Mouse (Mus musculus): ENCODE data around the gene Them5.

Them5 gene

DNA sequence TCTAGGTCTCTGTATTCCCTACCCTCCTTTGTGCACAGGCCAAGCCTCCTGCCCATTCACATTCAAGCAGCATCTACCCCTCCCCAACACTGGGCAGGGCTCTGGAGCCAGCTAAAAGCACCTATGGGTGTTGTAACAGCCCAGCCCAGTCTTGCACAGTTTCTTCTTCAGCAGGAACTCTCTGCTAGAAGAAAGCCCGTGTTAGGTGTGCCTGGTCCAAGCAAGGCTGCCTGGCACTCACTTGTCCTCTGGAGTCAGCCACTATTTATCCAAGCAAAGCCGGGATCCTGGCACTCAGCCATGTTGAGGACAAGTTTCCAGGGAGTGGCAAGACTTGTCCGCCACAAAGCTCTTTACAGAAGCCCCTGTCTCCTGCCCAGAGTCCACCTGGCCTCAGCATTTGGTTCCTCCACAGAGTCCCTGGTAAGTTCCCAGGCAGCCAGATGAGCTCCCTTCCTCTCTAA lies at the start of gene Them5:
Them5 (plus strand) TSS at position 141 of the 464 bp plus-strand sequence.
- no peak for ATAC-seq (ENCODE audit: low TSS enrichment)

DNA sequence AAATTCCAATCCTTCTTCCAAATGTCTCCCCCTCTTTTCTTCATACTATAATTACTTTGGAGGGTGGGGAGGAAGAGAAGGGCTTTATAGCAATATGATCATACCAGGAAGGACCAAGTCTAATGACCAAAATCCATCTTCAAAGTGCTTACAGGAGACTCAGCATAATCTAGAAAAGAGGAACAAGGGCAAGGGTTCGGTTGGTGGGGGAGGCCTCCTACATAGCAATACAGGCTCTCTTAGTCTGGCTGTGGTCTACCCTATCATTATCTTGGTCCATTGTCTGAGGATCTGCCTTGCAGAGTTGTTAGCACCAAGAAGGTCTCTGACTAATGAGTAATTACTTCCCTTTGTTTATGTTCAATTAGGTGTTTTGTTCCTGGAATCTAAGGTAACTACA lies 36.4 kb upstream of the Them5 start:
- ATAC-seq (ENCODE audit: low TSS enrichment) = no peak

DNA sequence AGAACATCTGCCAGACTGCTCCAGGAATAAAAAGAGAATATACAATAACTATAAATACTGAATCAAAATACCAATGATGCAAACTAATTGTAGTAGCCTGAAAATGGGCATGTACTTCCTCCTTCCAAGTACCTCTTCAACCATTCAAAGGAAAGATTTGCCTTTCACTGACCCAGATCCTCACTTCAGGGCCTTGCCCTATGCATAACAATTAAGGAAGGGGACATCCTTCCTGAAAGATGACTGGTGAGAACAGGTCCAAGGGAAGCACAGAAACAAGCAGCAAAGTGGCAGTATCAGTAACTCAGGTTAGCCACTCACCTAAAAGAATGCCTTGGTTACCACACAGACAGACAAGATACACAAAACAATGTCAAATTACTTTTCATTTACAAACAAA lies 34.9 kb upstream of the Them5 start:
- ATAC-seq (ENCODE audit: low TSS enrichment) = no peak

DNA sequence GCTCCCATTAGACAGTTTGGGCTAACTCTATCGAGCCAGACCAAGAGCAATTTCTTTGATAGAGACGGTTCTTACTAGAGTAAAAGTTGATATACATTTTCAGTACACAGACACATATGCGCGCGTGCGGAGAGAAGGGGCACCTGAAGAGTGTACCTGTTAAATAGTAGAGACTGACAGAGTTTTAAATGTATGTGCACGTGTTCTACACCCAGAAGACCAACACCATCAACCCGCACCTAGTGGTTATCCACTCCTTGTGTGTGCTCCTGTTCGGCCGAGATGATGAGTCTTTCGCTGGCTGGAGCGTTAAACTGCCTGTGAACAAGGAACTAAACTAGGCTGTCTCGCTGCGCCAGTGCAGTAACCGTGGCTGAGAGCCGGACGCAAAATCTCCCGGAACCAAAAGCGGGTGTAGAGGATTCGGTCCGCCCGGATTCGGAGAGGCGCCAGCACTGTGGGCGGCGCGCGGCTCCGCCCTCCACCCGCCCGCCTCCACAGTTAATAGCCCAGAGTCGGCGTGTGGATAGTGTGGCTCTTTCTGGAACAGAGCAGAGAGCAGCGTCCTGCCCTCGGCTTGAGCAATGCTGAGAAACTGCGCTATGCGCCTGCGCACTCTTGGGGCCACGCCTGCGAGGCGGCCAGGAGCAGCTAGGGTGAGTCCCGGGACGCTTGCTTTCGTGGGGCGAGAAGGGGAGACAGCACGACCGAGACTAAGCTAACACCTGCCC lies 32.1 kb upstream of the Them5 start, which contains the start of gene Them4:
Them4 (plus strand) TSS at position 457 of the 731 bp plus-strand sequence.
- peak; percentile 97 for ATAC-seq (ENCODE audit: low TSS enrichment)

DNA sequence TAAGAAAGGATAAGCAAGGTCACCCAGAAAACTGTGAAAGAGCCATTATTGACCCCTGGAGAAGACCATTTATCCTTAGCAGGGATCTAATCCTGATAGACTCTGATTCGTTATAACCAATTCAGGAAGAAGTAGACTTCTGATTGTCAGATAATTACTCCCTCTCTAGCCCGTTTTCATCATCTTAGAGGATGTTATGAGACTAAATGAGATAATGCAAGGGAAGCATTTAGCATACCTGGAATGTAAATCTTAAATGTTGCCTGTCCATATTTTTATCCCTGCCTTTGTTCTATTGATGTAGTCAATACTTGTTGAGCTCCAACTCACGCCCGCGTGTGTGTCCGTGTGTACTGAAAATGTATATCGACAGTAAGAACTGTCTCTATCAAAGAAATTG lies 31.4 kb upstream of the Them5 start:
- ATAC-seq (ENCODE audit: low TSS enrichment) = peak; percentile 6; the same call in 1 of the 2 replicates

DNA sequence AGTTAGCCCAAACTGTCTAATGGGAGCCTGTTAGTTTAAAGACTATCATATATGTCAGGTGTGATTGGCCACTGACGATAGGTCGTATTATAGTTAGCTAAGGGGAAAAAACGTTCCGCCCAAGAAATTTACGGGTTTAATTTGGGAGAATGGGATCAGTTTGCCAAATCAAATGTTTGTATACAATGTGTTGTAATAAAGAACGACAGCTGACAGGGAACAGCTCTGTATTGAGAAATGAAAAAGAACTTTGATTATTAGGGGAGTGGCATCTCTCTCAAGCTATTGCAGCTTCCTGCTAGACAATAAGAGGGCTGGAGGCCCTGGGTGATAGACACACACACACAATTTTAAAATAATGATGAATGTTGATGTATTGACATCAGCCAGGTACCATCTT lies 31.0 kb upstream of the Them5 start:
- ATAC-seq (ENCODE audit: low TSS enrichment) = no peak

DNA sequence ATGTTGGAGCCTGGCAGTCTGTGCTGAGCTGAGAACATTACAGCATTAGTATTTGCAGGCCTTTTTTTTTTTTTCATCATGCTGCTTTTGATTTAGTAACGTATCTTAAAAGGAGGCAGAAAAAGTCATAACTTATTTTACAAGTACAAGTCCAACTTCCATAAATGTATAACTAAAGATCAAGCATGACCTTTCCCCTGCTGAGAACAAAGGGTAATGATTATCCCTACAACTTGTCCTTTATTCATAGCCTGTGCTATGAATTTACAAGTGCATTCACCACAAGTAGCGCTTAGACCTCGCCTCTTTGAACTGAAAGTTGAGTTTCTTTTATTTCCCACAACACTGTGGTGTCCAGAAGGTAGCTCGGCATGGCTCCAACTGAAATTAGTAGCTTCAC lies 30.5 kb upstream of the Them5 start:
- no peak for ATAC-seq (ENCODE audit: low TSS enrichment)

DNA sequence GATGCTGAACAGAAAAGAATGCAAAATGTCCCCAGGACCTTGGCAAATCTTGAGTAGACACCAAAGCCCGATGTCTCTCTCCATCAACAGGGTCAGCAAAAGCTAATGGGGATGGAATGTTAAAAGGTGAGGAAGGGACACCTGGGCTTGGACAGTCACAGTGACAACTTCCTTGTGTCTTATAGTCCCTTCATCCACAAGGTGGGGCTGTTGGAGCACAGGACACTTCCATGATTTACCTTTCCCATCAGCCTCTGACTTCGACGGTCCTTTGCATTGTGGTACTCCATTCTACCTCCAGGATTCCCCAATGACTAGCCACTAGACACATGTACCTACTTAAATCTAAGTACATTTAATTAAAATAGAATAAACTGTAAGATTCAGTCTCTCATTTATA lies 13.2 kb upstream of the Them5 start:
- ATAC-seq (ENCODE audit: low TSS enrichment) = no peak

DNA sequence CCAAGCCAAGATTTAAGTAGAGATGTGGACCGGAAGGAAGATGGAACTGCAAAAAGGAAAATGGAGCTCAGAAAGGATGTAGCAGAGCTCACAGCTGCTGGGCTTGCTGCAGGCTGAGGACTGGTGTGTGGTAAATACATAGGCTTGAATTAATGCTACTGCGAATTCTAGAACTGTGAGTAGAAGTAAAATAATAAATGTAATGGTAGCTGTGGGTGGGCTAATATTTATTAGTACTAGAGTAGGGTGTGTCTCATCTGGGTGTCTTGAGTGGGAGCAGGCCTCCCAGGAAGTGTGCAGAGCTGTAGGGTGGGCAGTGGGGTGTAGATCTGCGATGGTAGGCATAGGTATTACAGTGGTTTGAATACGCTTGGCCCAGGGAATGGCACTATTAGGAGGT lies 7.5 kb upstream of the Them5 start:
- no peak; the same call in 1 of the 2 replicates for ATAC-seq (ENCODE audit: low TSS enrichment)

DNA sequence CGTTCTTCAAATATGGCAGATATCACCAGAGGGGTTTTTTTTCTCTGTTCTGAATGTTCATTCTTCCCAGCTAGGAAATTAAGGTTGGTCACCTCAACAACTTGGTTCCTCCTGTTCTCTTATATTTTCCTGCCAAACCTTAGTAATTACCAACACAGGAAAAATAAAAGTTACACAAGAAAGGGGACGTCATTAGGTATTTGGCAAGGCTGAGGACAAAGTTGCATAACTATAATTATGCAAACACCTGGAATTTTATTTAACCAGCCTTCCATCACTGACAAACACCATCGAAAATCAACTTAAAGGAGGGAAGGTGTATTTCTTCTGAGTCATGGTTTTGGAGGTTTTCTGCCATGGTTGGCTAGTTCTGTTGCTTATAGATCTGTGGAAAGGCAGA lies 3.4 kb upstream of the Them5 start:
- no peak for ATAC-seq (ENCODE audit: low TSS enrichment)

DNA sequence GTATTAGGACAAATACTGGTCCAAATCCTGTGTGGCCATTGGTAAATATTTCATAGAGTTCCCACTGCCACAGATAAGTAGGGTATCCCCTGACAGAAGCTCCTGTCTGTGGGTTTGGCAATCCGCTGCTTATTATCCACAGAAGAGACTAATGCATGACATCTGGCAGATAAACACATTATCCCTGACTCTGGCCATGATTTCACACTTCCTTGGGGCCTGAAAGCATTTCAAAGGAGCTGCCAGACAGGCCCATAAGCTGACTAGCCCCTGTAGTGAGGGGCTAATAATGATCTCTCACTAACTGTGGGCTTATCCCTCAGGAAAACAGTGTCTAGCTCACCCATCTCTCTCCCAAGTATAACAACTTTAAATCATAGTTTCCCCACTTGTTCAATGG lies 653 bp downstream of the Them5 start:
- ATAC-seq (ENCODE audit: low TSS enrichment) = no peak

DNA sequence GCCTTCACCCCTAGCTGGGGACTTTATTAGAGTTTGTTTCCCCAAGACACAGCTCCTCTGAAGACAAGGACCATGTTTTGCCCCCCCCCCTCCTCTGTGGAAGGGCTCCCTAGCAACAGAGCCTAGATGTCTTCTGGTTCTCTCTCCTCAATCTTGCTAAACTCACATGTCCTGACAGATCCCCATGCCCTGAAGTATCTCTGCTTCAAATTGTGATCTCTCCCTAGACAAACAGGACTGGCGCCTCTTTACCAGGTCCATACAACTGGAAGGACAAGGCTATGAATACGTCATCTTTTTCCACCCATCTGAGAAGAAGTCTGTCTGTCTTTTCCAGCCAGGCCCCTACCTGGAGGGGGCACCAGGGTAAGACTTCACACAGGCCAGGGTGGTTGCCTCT lies 2.3 kb downstream of the Them5 start:
- no peak for ATAC-seq (ENCODE audit: low TSS enrichment)

DNA sequence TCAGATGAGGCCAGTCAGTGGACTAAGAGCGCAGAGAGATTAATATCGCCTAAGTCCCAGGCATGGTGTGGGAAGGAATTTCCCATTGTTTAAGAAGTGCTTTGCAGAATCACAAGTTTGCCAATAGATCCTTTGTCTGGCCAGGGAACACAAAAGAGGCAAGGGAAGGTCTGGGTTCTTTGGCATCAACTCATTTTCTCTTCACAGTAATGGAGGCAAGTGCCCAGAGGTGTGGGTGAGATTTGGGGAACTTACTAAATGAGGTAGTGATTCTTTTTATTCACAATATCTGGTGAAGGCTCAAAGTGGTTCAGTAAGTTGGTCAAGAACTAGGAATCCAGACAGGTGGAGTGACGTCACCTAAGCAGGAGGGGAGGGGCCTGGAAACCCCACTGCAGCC lies 3.0 kb downstream of the Them5 start:
- no peak for ATAC-seq (ENCODE audit: low TSS enrichment)

DNA sequence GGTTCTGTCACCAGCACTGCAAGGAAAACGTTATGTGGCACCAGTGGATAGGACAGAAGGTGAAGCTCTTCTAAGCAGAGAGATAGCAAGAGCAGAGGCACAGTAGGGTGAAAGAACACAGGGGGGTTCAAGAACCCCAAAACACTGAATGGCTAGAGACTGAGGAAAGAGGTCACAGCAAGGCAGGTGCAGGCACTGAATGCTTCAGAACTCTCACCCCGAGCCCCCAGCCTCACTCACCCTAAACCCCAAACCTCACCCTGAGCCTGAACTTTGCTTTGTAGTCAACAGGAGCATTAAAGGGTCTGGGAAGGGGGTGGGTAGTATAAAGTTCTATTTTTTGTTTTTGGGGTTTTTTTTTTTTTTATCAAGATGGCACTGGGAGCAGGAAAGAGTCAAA lies 6.2 kb downstream of the Them5 start:
- ATAC-seq (ENCODE audit: low TSS enrichment) = no peak

DNA sequence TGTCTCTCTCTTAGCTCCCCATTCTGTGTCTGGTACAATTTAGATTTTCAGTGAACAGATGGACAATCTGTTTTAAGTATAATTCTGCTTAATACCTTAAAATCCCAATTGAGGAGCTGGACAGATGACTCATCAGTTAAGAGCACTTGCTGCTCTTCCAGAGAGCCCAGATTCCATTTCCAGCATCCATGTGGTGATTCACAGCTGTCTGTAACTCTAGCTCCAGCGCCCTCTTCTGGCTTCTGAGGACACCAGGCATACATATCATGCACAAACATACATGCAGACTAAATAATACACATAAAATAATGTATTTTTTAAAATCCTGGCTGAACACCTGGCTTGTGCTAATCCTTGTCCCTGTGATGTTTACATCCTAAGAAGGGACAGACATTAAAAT lies 18.9 kb downstream of the Them5 start:
- peak; percentile 62 for ATAC-seq (ENCODE audit: low TSS enrichment)

DNA sequence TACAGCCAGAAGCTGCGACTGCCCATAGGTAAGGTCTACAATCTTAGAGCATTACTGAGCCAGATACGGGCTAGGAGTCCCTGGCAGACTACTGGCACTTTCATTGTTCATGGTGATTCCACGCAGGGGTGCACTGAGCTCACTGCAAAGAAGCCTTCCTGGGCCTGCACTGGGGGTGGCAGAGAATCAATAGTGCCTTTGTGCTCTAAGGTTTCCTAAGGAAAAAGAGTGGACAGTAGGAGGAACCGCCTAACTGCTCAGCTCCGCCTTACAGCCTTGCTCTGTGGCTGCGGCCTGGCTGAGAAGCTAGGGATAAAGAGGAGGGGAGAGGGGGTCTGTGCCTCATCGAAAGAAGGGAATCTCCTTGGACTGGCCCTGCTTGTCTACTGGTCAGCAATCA lies 20.2 kb downstream of the Them5 start, which contains the start of gene C2cd4d:
C2cd4d (plus strand) TSS at position 301 of the 400 bp plus-strand sequence.
- ATAC-seq (ENCODE audit: low TSS enrichment) = no peak

DNA sequence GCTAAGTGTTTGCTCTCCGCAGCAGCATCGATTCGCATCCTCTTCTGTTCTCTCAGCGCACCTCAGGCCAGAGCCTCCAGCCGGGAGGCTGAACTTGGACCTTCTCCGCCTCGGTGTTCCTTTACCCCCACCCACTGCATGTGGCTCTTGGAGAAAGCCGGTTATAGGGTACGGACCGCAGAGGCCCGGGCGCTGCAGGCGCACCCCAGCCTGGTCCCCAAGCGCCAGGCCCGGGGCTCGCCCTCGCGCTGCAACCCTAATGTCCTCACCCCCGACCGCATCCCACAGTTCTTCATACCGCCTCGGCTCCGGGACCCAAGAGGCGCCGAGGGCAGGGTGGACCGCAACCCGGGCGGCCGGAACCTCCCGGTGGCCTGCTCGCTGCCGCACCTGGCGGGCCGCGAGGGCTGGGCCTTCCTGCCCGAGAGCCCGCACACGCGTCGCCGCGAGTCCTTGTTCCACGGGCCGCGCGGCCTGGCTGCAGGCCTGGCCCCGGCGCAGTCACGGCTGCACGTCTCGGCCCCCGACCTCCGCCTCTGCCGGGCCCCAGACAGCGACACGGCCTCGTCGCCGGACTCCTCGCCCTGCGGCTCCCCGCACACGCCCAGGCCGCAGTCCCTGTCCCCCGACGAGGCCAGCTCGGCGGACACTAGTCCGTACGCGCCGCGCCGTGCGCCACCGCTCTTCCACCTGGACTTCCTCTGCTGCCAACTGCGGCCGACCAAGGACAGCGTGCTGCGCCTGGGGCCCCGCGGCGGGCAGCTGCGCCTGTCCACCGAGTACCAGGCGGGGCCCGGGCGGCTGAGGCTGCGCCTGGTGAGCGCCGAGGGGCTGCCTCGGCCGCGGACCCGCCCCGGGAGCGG lies 21.6 kb downstream of the Them5 start:
- peak; percentile 53 for ATAC-seq (ENCODE audit: low TSS enrichment)

DNA sequence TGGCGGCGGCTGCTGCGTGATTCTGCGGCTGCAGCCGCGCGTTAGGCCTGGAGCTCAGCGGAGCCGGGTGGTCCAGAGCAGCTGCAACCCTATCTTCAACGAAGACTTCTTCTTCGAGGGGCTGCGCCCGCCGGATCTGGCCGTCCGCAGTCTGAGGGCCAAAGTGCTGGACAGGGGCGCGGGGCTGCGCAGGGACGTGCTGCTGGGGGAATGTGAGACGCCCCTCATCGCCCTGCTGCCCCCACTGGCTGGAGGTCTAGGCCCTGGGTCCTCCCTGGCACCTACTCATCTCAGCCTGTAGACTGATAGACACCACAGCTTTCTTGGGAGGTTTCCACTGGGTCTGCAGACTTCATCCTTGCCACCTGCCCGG lies 22.2 kb downstream of the Them5 start:
- ATAC-seq (ENCODE audit: low TSS enrichment) = no peak

DNA sequence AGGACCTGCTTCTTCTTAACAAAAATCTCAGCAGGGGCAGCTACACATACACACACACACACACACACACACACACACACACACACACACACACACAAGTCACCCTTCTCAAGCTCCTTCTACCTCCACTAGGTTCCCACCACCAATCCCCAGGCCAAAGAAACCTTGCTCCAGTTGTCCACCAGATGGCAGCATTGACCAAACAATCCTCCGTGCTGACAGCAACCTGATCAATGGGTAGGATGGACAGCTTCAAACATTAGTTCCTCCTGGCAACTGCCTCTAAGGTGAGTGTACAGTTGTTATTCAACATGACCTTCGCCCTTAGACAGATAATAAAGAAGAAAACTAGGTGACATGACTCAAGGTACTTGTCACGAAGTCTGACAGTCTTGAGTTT lies 24.9 kb downstream of the Them5 start:
- ATAC-seq (ENCODE audit: low TSS enrichment) = peak; percentile 90

DNA sequence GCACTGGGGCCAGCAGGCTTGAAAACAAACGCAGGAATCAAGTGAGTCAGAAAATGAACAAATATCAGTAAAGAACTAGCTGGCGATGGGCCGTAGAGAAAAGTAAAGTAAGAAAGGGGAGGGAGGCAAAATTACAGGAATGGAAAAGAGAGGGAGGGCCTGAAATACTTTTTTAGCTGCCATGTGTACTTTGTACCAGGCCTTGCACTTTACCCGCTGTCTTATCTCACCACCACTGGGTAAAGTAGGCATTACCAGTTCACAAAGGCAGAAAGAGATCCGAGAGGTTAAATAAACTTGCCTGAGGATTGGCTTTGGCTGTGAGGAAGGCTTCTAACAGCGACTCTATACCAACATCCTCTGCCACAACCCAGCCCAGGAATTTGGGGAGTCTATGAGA lies 25.6 kb downstream of the Them5 start:
- no peak for ATAC-seq (ENCODE audit: low TSS enrichment)

DNA sequence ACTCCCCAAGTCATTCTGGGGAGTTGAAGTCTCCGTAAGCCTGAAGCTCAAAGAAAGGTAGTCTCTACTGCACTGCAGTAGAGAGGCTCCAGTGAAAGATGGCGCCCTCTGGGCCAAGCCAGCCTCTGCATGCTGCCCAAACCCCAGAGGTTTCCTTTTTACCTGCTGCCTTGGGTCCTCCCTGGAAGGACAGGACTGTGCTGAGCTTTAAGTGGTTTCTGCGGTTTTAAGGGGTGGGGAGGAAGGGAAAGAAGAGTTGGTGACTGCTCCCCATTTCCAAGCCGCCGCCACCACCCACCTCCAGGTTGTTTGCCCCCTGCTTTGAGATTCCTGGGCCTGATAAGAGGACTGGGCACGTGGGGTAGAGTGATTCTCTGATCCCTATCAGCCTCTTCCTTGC lies 26.7 kb downstream of the Them5 start:
- ATAC-seq (ENCODE audit: low TSS enrichment) = no peak

DNA sequence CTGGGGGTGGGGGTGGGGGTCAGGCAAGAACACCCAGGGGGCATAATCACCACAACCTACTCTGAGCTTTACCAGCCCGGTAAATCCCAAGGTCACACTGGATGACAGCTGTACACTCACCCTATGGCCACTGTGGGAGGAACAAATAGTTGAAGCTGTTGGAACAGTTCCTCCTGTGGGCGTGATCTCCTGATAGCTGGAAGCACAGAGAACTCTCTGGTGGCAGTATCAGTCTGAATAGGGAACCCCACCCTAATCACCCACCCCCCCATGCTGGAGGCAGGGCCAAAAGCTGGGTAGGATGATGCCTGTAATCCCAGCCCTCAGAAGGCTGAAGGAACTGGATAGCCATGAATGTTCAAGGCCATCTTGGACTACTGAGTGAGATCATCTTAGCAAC lies 27.8 kb downstream of the Them5 start:
- ATAC-seq (ENCODE audit: low TSS enrichment) = no peak

DNA sequence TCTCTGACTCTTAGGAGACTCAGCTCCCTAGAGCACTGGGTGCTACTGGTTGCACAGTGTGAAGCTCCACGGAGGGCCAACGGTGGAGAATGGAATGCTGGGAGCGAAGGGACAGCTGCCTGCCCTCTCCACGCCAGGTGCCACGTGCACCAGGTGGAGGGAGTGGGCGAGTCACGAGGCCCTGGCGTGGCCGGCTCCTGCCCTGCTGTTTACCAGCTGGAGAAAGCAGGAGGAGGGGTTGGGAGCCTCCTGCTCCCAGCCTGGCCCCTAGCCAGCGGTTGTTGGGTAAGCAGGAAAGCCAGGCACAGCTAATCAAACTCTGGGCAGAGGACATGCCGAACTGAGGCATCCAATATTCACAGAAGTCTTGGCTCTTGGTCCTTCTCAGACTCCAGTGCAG lies 29.7 kb downstream of the Them5 start:
- no peak for ATAC-seq (ENCODE audit: low TSS enrichment)

Data from frontal cortex, adult (tissue).